Comparison of ENCODE assay signal across 8 mouse cellular contexts in the genomic region with DNA sequence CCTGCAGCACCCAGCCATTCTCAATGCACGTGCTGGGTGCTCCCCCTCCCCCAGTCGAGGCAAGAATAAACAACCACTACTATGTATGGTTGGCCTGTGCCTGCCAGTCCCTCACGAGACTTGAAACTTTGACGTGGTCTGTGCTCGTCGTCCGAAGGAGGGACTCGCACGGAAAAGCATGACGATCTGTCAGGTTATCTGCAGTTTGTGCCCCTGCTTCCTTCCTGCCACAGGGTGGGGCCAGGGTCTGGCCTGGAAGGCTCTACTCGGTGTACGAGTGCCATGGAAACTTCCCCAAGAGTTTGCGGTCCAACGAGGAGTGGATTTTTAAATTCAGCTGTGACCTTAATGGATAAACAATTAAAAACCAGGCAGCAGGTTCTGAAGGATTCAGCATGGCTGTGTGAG. TPM values are rescaled to one million over a fixed set of nuclear protein-coding genes. Genes with fewer than 3 reads are reported as not detected.
A peak's percentile ranks its signal among the peaks of the same experiment; 100 is the strongest.
DNase-seq lines count a peak whose midpoint lies in the region; ATAC-seq and TF ChIP-seq lines count a peak whose summit lies in the region.

No protein-coding gene starts in this region.

- no peaks in the 10 kb centered on the region for H3K9me3 ChIP-seq in heart, embryonic 11.5 days (replicated peaks; ENCODE audit: control insufficient read depth, low read length)
- no peaks in the 10 kb centered on the region for H3K9me3 ChIP-seq in intestine, embryonic 14.5 days (ENCODE audit: control insufficient read depth, low read length)
- H3K9me3 ChIP-seq in liver, embryonic 15.5 days (replicated peaks) = no peaks in the 10 kb centered on the region
- no peaks in the 10 kb centered on the region for H3K9me3 ChIP-seq in stomach, embryonic 14.5 days (ENCODE audit: control insufficient read depth, low read depth, low read length)

- H3K4me2 ChIP-seq in heart, embryonic 11.5 days = peak overlapping the region; percentile 87
- peak overlapping the region; percentile 86 for H3K4me2 ChIP-seq in intestine, embryonic 14.5 days (ENCODE audit: low read length)
- H3K4me2 ChIP-seq in liver, embryonic 15.5 days = peak overlapping the region; percentile 93
- H3K4me2 ChIP-seq in stomach, embryonic 14.5 days (replicated peaks; ENCODE audit: low read depth, low read length) = peak overlapping the region; percentile 57

- ATAC-seq in heart, embryonic 11.5 days (replicated peaks; ENCODE audit: insufficient number of reproducible peaks, low FRiP score, low TSS enrichment) = peak; percentile 61; the same call in 1 of the 2 replicates
- ATAC-seq in intestine, embryonic 14.5 days (replicated peaks; ENCODE audit: low FRiP score, low TSS enrichment, low read depth) = peak; percentile 43; the same call in 1 of the 2 replicates
- ATAC-seq in liver, embryonic 15.5 days (ENCODE audit: insufficient read depth) = peak; percentile 65
- peak; percentile 34; the same call in 1 of the 2 replicates for ATAC-seq in stomach, embryonic 14.5 days (ENCODE audit: insufficient number of reproducible peaks, insufficient read depth, low FRiP score, low read depth)

- H3K9ac ChIP-seq in heart, embryonic 11.5 days (ENCODE audit: low read depth, low read length) = peak overlapping the region; percentile 94
- 0 out of 2 replicates have a peak overlapping the region, but pooled peaks have one; percentile 17 for H3K9ac ChIP-seq in intestine, embryonic 14.5 days (ENCODE audit: low read length)
- peak overlapping the region; percentile 75 for H3K9ac ChIP-seq in liver, embryonic 15.5 days
- no peak overlapping the region; the same call in 1 of the 2 replicates for H3K9ac ChIP-seq in stomach, embryonic 14.5 days (replicated peaks; ENCODE audit: low read depth, low read length)

- DNase-seq in heart, postnatal 14 days = no peak
- no peak for DNase-seq in intestine, embryonic 14.5 days (ENCODE audit: low spot score)
- DNase-seq in thymus, adult 18-20 months = no peak
- no peak for DNase-seq in adrenal gland, adult 18-20 months (ENCODE audit: low spot score in 2 of 2)

- no peaks in the 10 kb centered on the region for H3K36me3 ChIP-seq in heart, embryonic 11.5 days (ENCODE audit: control insufficient read depth, insufficient read depth, low read length)
- H3K36me3 ChIP-seq in intestine, embryonic 14.5 days (ENCODE audit: control insufficient read depth, insufficient read depth, low read length) = no peaks in the 10 kb centered on the region
- no peaks in the 10 kb centered on the region for H3K36me3 ChIP-seq in liver, embryonic 15.5 days (replicated peaks)
- H3K36me3 ChIP-seq in stomach, embryonic 14.5 days (ENCODE audit: control insufficient read depth, insufficient read depth, low read length) = no peaks in the 10 kb centered on the region

- H3K4me1 ChIP-seq in heart, embryonic 11.5 days (ENCODE audit: control insufficient read depth, insufficient read depth, low read length) = peaks cover 16% of the 10 kb centered on the region
- no peaks in the 10 kb centered on the region for H3K4me1 ChIP-seq in embryonic fibroblast, embryonic 13.5 days (ENCODE audit: control insufficient read depth, insufficient read depth, low read length)
- peaks cover 19% of the 10 kb centered on the region for H3K4me1 ChIP-seq in intestine, embryonic 14.5 days (replicated peaks; ENCODE audit: control insufficient read depth, insufficient read depth, low read length)
- peaks cover 62% of the 10 kb centered on the region for H3K4me1 ChIP-seq in liver, embryonic 15.5 days (replicated peaks)
- peaks cover 14% of the 10 kb centered on the region for H3K4me1 ChIP-seq in stomach, embryonic 14.5 days (ENCODE audit: control insufficient read depth, insufficient read depth, low read length)

- H3K27me3 ChIP-seq in heart, embryonic 11.5 days (ENCODE audit: control insufficient read depth, insufficient read depth, low read length) = no peaks in the 10 kb centered on the region
- H3K27me3 ChIP-seq in intestine, embryonic 14.5 days (replicated peaks; ENCODE audit: control insufficient read depth, insufficient read depth, low read length) = no peaks in the 10 kb centered on the region
- H3K27me3 ChIP-seq in liver, embryonic 15.5 days = no peaks in the 10 kb centered on the region
- H3K27me3 ChIP-seq in stomach, embryonic 14.5 days (ENCODE audit: control insufficient read depth, insufficient read depth, low read length) = no peaks in the 10 kb centered on the region

- intact Hi-C loops in heart, postnatal 14 days (cut with DNase I) = no loop called here

- H3K27ac ChIP-seq in heart, embryonic 11.5 days (ENCODE audit: low read depth, low read length) = peak overlapping the region; percentile 83
- no peak overlapping the region for H3K27ac ChIP-seq in embryonic fibroblast, embryonic 13.5 days (ENCODE audit: insufficient read depth, low read length)
- no peak overlapping the region for H3K27ac ChIP-seq in intestine, embryonic 14.5 days (ENCODE audit: low read depth)
- peak overlapping the region; percentile 80 for H3K27ac ChIP-seq in liver, embryonic 15.5 days (replicated peaks)
- H3K27ac ChIP-seq in stomach, embryonic 14.5 days (ENCODE audit: low read length) = no peak overlapping the region

- TF ChIP-seq CTCF in embryonic fibroblast, embryonic 13.5 days (IDR thresholded peaks at IDR 0.05; ENCODE audit: borderline replicate concordance, insufficient read depth, low read length) = no peak

- peak overlapping the region; percentile 80 for H3K4me3 ChIP-seq in heart, embryonic 11.5 days (ENCODE audit: low read depth, low read length)
- H3K4me3 ChIP-seq in embryonic fibroblast, embryonic 13.5 days (ENCODE audit: insufficient read depth, low read length) = peak overlapping the region; percentile 77
- peak overlapping the region; percentile 71 for H3K4me3 ChIP-seq in intestine, embryonic 14.5 days (ENCODE audit: low read depth, low read length)
- peak overlapping the region; percentile 77 for H3K4me3 ChIP-seq in liver, embryonic 15.5 days (replicated peaks)
- H3K4me3 ChIP-seq in stomach, embryonic 14.5 days (ENCODE audit: low read depth, low read length) = peak overlapping the region; percentile 79

- WGBS in heart, embryonic 11.5 days (ENCODE audit: insufficient replicate concordance) = 6% methylated on average over 14 of the region's 14 CpGs
- 5% methylated on average over 14 of the region's 14 CpGs for WGBS in intestine, embryonic 14.5 days
- under 1% methylated on average over 14 of the region's 14 CpGs for WGBS in liver, embryonic 15.5 days (ENCODE audit: insufficient replicate concordance)
- WGBS in stomach, embryonic 14.5 days = 5% methylated on average over 14 of the region's 14 CpGs

- no peak for TF ChIP-seq POLR2A in embryonic fibroblast, embryonic 13.5 days (IDR thresholded peaks at IDR 0.05; ENCODE audit: low read depth, low read length)

RNA-seq across cellular contexts. Expression of a gene that starts 1.2 kb away (rescaled TPM):
- polyA plus RNA-seq in heart, embryonic 11.5 days (2014; fragmentation: Nextera tagmentation; extraction: Ambion mirVana) = 55.0 and 58.7 TPM in 2 replicates
- total RNA-seq in heart, postnatal 14 days (2021) = 1 to 10 TPM; 7.8 to 7.9 TPM
- polyA plus RNA-seq in embryonic fibroblast, embryonic 13.5 days (2011; ENCODE audit: insufficient read length, low read depth, missing spikeins) = 22.0 and 26.1 TPM in 2 replicates
- polyA plus RNA-seq in intestine, embryonic 14.5 days (2014; fragmentation: Nextera tagmentation; extraction: Ambion mirVana) = 51.9 and 52.0 TPM in 2 replicates
- 28.8 and 33.1 TPM in 2 replicates for polyA plus RNA-seq in liver, embryonic 15.5 days (2015; fragmentation: Nextera tagmentation; extraction: Ambion mirVana)
- polyA plus RNA-seq in stomach, embryonic 14.5 days (2014; fragmentation: Nextera tagmentation; extraction: Ambion mirVana) = 45.8 and 52.6 TPM in 2 replicates
- total RNA-seq in adrenal gland, adult 18-20 months (2021) = 10 to 100 TPM; 25.5 to 25.9 TPM

RNA-seq across cellular contexts. Expression of a gene that starts 53.0 kb away (rescaled TPM):
- polyA plus RNA-seq in heart, embryonic 11.5 days (2014; fragmentation: Nextera tagmentation; extraction: Ambion mirVana) = 2.5 and 4.0 TPM in 2 replicates
- total RNA-seq in heart, postnatal 14 days (2021) = 1 to 10 TPM; 1.7 to 2.2 TPM
- polyA plus RNA-seq in embryonic fibroblast, embryonic 13.5 days (2011; ENCODE audit: insufficient read length, low read depth, missing spikeins) = 2.9 and 4.4 TPM in 2 replicates
- polyA plus RNA-seq in intestine, embryonic 14.5 days (2014; fragmentation: Nextera tagmentation; extraction: Ambion mirVana) = 3.2 and 3.9 TPM in 2 replicates
- 2.8 and 3.2 TPM in 2 replicates for polyA plus RNA-seq in liver, embryonic 15.5 days (2015; fragmentation: Nextera tagmentation; extraction: Ambion mirVana)
- 3.6 and 4.6 TPM in 2 replicates for polyA plus RNA-seq in stomach, embryonic 14.5 days (2014; fragmentation: Nextera tagmentation; extraction: Ambion mirVana)
- total RNA-seq in adrenal gland, adult 18-20 months (2021) = 1 to 10 TPM; 1.1 to 1.5 TPM

Comparison
In these comparisons a context has a peak if more than half of its experiments do, and no peak if none do; other contexts are left out.
1. H3K27ac ChIP-seq: peak in heart, embryonic 11.5 days (single experiment) and liver, embryonic 15.5 days (single experiment); none in embryonic fibroblast, embryonic 13.5 days (single experiment), intestine, embryonic 14.5 days (single experiment) and stomach, embryonic 14.5 days (single experiment).
2. Peak in every context shown above with its lines, with median percentiles within 50 percentile points of each other: ATAC-seq, H3K4me2 ChIP-seq and H3K4me3 ChIP-seq.